Mouse (Mus musculus): ENCODE measurements around the gene Rad9a.
A peak's percentile ranks its signal among the peaks of the same experiment; 100 is the strongest.

Rad9a gene

GRCm38 (mm10) chr19:4192251-4192985 lies 9.0 kb downstream of the Rad9a start:
- DNase-seq = no peak

- DNase-seq = peak; percentile 90
Measured at GRCm38 (mm10) chr19:4191528-4192250, 9.8 kb downstream of the Rad9a start, which contains the start of gene Ppp1ca. Gene Ppp1ca, plus strand, starts transcription at chr19:4192065.

GRCm38 (mm10) chr19:4190831-4191334 lies 10.6 kb downstream of the Rad9a start, which contains the start of gene Tbc1d10c:
Gene Tbc1d10c, minus strand, starts transcription at chr19:4191284.
- DNase-seq = peak; percentile 68

GRCm38 (mm10) chr19:4189051-4189620 lies 12.3 kb downstream of the Rad9a start:
- DNase-seq = peak; percentile 46

GRCm38 (mm10) chr19:4187303-4187702 lies 14.2 kb downstream of the Rad9a start:
- DNase-seq = no peak

- DNase-seq = no peak
Measured at GRCm38 (mm10) chr19:4184976-4185975, 16.2 kb downstream of the Rad9a start.

- no peak for DNase-seq
Measured at GRCm38 (mm10) chr19:4183689-4184088, 17.8 kb downstream of the Rad9a start.

GRCm38 (mm10) chr19:4181892-4182291 lies 19.6 kb downstream of the Rad9a start:
- DNase-seq = no peak

- no peak for DNase-seq
Measured at GRCm38 (mm10) chr19:4180411-4180810, 21.1 kb downstream of the Rad9a start.

- no peak for DNase-seq
Measured at GRCm38 (mm10) chr19:4175368-4175947, 26.0 kb downstream of the Rad9a start, which contains the start of gene Carns1. Gene Carns1, minus strand, starts transcription at chr19:4175479.

- DNase-seq = no peak
Measured at GRCm38 (mm10) chr19:4172925-4173324, 28.5 kb downstream of the Rad9a start.

- DNase-seq = peak; percentile 49
Measured at GRCm38 (mm10) chr19:4171393-4172290, 29.8 kb downstream of the Rad9a start.

GRCm38 (mm10) chr19:4170723-4171392 lies 30.6 kb downstream of the Rad9a start:
- DNase-seq = peak; percentile 50

- peak; percentile 76 for DNase-seq
Measured at GRCm38 (mm10) chr19:4169810-4170209, 31.7 kb downstream of the Rad9a start.

GRCm38 (mm10) chr19:4169378-4169784 lies 32.1 kb downstream of the Rad9a start:
- peak; percentile 99 for DNase-seq

- DNase-seq = peak; percentile 39
Measured at GRCm38 (mm10) chr19:4166678-4167476, 34.6 kb downstream of the Rad9a start.

- DNase-seq = peak; percentile 50
Measured at GRCm38 (mm10) chr19:4164721-4165120, 36.7 kb downstream of the Rad9a start.

- DNase-seq = peak; percentile 50
Measured at GRCm38 (mm10) chr19:4164100-4164499, 37.4 kb downstream of the Rad9a start.

GRCm38 (mm10) chr19:4163543-4163887 lies 37.9 kb downstream of the Rad9a start:
- DNase-seq = no peak
